Mouse (Mus musculus): ENCODE data around the gene Pglyrp1. TPM values are rescaled to one million over a fixed set of nuclear protein-coding genes. Genes with fewer than 3 reads are reported as not detected.

Gene Pglyrp1
- total RNA-seq, 2 experiments from 2014 or later, result 1.4 to 1.5 TPM

DNA sequence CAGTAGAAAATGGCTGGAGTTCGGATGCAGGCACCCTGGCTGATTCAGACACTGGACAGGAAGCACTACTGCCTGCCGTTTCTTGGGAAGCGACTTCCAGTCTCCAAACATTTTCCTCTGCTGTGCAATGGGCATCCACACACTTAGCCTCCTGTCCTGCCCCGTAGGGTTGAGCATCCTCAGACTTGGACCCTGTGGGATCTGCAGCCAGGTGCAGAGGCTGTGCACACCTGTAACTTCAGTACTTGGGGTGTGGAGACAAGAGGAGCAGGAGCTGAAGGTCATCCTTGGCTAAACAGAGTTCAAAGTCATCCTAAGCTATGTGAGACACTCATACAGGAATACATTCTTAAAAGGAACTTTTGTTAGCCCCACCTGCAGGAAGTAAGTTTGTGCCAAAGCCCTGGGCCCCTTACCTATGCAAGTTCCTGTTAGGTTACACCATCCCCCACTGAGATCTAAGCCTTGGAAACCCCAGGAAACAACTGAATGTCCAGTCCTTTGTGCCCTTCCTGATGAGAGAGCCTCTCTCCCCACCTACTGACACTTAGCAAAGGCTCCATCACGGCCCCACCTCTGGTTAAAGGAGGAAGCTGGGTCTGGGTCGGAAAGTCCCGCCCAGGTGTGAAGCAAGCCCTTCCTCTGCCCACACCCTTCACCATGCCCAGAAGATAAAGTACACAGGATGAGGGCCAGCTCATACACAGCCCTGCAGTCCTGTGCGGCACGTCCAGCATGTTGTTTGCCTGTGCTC is 13.0 kb downstream of the Pglyrp1 start:
- intact Hi-C loops (cut with DNase I; ENCODE audit: low total_unique reads), result no loop called here
- no peak for DNase-seq

DNA sequence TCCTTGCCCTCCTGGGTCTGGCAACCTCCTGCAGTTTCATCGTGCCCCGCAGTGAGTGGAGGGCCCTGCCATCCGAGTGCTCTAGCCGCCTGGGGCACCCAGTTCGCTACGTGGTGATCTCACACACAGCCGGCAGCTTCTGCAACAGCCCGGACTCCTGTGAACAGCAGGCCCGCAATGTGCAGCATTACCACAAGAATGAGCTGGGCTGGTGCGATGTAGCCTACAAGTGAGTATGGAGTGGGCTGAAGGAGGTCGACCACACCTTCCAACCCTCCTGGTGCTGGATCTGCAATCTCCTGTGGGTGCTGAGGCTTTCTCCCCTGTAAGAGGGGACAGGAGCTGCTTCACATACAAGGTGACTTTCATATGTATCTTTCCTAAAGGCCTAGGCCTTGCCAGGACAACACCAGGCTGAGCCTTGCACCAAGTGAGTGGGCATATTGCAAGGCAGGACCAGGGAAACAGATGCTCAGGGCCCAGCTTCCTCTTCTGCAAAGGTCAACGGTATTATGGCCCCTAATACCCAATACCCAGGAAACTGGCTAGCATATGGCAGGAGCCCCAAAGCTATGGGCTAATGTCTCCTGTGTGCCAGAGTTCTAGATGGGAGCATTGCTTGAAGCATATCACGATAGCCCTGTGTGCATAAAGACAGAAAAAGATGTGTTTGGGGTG is 13.8 kb downstream of the Pglyrp1 start:
- DNase-seq, result no peak
- intact Hi-C loops (cut with DNase I; ENCODE audit: low total_unique reads), result no loop called here

DNA sequence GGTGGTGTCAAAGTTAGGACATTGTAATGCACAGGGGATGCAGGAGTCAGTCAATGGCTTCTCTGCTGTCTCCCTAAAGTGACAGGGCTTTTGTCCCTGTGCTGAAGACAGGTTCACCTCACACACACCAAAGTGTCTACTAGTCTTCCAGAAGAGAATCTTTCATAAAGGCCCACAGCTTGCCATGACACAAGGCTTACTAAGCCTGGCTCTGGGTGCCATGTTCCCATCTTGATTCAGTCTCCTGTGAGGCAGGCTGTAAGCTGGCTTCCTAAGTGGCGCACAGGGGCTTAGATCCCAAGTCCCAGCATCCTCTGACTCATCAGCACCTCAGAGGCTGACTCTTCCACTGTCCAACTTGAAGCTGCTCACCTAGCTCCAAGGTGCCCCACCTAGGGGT is 15.8 kb downstream of the Pglyrp1 start:
- no peak for DNase-seq

DNA sequence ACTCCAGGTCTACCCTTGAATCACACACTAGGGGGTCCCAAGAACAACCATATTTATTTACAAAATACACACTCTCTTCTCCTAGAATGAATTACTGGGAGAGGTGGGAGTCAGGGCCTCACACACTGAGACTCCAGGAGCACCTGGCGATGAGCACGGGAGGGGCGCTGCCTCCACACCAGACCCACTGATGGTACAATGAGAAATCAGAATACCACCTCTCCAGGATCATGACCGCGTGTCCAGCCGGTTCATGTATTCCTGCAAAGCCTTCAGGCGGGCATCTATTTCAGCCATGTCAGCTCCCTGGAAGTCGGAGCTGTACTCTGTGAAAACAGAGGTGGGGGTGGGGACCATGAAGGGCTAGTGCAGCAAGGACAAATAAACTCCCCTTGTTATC is 19.7 kb downstream of the Pglyrp1 start:
- intact Hi-C loops (cut with DNase I; ENCODE audit: low total_unique reads), result no loop called here
- DNase-seq, result no peak

More for the DNA sequence above, 15.8 kb downstream of the Pglyrp1 start:
- intact Hi-C loops (cut with DNase I; ENCODE audit: low total_unique reads), result no loop called here

DNA sequence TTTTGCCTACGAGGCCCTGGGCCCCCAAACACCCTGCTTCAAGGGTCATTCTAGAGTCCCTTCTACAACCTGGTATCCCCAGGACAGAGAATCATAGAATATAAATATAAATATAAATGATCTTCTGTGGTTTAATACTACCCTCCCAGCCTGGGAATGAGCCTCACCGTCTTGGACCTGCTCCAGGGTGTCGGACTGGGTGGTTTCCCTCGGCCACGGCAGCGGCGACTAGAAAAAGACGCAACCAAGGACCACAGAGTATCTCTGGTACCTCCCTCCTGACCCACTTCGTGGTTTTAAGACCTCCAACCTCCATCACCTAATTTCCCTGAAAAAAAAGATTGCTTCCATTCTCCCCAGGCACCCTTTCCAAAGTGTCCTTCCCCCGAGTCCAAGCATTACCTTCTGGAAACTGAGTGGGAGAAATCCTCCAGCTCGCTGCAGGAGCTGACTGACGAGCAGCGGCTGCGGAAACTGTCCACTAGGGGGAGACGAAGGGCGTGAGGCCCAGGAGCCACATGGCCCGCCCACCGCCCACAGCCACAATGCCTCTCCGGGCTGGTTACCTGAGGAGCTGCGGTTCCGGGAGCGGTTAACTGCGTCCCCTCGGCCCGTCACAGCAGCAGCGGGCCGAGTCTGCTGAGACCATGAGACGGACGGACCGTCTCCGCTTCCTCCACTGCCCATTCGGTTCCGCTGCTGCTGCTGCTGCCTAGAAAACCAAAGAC is 20.9 kb downstream of the Pglyrp1 start:
- intact Hi-C loops (cut with DNase I; ENCODE audit: low total_unique reads), result no loop called here
- peak; percentile 84 for DNase-seq

DNA sequence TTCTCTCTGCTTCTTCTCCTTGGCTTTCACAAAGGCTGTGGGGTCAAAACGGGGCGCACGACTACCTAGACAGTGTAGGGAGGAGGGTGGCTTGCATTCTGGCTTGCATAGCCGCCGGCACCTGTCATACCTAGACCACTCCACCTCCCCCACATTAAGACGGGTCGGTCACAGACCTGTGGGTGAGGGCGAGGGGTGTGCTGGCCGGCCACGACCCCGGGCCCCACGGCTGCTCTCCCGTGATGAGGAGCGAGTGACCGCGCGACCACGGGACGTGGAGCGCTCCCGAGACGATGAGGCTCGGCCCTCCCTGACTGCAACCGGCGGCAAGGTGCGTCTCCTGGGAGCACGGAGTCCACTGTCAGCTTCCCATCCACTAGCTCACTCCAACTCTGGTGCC is 21.9 kb downstream of the Pglyrp1 start:
- DNase-seq, result no peak
- intact Hi-C loops (cut with DNase I; ENCODE audit: low total_unique reads), result no loop called here

DNA sequence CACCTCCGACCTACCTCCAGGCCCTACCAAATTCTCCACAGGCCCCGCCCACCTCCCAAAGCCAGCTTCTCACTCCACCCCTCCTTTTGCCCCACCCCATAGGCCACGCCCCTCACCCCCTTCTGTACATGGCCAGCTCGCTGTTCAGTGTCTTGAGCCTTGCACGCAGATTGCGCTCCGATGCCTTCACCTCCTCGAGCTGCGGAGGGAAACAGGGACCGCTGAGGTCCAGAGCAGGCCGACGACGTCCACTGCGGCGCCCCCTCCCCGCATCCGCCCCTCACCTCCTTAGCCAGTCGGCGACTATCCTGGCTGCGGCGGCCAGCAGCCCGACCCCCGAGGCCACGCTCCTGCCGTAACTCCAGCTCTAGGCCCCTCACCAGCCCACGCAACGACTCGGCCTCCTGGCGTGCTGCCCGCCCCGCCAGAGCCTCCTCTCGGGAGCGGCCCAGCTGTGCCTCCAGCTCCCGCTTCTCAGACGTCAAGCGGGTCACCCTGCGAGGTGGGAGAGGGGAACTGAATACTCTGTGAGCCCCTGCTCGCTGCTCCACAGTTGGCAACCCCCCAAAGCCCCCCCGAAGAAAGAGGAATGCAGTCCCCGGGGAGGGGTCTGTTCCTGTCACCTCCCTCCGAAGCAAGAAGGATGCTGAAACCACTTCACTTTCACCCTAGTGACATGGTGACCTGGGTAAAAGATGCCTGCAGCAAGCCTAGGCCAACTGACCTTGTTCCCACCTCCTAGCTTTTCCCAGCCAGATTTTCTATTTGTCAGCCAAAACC is 22.7 kb downstream of the Pglyrp1 start:
- peak; percentile 68 for DNase-seq
- intact Hi-C loops (cut with DNase I; ENCODE audit: low total_unique reads), result no loop called here

DNA sequence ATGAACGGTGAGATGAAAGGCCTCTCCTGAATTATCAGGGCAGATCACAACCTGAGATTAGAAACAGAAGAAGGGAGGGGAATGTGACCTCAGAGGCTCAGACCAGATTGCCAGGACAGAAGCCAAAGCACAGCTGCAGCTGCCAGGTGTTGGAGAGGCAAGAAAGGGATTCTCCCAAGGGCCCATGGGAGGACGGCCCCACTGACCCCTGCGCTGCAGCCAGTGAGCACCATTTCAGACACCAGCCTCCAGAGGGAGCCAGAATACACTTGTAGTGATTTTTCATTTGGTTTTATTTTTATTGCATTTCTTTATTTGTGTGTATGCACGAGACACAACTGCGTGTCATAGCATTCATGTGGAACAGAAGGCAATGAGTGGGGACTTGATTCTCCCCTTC is 25.4 kb downstream of the Pglyrp1 start:
- DNase-seq, result peak; percentile 57
- intact Hi-C loops (cut with DNase I; ENCODE audit: low total_unique reads), result no loop called here

DNA sequence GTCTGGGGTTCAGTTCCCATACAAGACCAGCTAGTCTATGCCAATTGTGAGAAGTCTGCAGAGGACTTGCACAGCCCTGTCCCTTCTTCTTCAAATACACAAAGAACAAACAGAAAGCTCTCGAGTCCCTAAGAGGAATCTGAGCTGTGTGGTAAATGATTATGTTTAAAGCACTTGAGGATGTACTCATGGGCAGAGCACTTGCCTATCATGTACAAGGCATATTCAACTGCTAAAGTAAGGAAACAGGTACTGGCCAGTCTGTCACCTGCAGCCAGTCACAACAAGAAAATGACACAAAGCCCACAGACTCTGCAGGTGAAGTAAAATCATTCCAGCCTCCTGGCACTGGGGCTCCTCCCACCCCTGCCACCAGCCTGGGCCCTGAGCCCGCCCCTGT is 29.4 kb downstream of the Pglyrp1 start:
- no peak for DNase-seq
- intact Hi-C loops (cut with DNase I; ENCODE audit: low total_unique reads), result loop anchor here (5.0 kb wide), 1 partner anchor 37 kb away; no protein-coding TSS in a partner anchor

DNA sequence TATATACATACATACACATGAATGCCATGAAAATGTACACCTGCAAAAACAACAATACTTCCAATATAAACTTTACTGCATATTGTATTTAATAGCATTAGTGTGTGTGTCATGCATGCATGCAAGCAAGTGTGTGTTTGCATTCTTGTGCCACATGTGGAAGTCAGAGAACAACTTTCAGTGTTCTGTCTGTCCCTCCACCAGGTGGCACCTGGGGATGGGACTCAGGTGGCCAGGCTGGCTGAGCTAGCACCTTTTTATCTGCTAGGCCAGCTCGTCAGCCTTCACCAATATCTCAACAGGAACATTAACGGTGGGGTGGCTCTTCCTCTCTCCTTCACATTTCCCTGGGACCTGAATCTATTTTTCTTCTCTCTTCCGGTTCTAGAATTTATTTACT is 31.4 kb downstream of the Pglyrp1 start:
- intact Hi-C loops (cut with DNase I; ENCODE audit: low total_unique reads), result loop anchor here (5.0 kb wide), 1 partner anchor 35 kb away; no protein-coding TSS in a partner anchor
- no peak for DNase-seq

DNA sequence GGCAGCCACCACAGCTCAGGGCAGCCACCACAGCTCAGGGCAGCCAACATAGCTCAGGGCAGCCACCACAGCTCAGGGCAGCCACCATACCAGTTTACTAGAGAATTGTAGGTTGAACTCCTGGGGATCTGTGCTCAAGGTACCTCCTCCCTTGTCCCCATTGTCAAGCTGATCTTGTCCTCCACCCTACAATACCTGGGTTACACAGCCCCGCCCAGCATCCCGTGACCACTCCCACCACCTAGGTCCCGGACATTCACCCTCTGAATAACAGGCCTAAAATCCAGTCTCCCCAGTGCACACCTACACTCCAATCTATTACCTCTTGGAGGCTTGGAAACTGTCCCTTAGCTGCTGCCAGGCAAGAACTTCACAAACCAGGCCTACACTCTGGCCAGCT is 33.8 kb downstream of the Pglyrp1 start:
- DNase-seq, result no peak
- intact Hi-C loops (cut with DNase I; ENCODE audit: low total_unique reads), result loop anchor here (5.0 kb wide), 1 partner anchor 32 kb away; no protein-coding TSS in a partner anchor

DNA sequence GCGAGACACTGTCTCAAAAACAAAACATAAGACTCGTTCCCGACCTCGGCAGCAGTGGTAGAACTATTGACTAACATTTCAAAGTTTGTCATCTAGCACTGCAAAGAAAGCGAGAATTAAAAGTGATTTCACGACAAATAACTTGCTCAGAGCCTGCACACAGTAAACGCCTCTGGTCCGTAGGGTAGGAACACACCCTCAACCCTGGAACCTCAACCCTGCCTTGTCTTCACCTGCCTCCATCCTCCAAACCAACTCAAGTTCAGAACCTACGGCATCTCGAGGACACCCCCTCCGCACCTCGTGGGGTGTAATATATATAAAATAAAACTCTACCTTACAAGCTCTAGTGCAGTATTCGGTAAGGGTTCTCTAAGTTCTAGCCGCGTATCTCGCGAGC is 38.7 kb downstream of the Pglyrp1 start:
- intact Hi-C loops (cut with DNase I; ENCODE audit: low total_unique reads), result loop anchor here (10.0 kb wide), 1 partner anchor 75 kb away; the partner anchor contains the start of gene Nanos2

DNA sequence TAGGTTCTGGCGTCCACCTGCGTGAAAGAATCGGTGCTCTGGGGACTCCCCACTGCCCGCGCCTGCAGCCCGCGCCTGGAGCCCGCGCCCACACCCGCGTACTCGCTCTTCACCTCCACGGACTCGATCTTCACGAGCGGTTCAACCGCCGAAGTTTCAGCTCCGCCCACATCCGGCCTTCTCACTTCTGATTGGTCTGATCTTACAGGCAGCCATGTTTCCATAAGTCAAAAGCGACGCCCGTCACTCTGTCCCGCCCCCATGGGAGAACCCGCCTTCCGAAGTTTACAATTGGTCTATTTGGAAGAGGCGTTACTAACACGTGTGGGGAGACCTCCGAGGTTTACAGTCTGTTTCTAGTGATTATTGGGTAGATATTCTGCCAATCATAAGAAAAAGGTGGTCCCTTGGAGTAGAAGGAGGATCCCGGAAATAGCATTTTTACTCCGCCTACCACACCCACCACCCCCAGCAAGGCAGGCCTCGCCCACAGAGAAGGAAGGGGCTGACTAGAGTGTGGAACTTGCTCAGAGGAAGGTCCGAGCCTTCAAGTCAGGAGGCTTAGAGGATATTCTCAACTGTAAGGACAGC is 39.2 kb downstream of the Pglyrp1 start, which contains the start of gene Ccdc61:
Ccdc61 (minus strand) TSS at position 175 of the 591 bp plus-strand sequence.
- intact Hi-C loops (cut with DNase I; ENCODE audit: low total_unique reads), result loop anchor here (10.0 kb wide), 1 partner anchor 74 kb away; the partner anchor contains the start of gene Nanos2
- DNase-seq, result peak; percentile 93

More for the DNA sequence above, 38.7 kb downstream of the Pglyrp1 start:
- no peak for DNase-seq

DNA sequence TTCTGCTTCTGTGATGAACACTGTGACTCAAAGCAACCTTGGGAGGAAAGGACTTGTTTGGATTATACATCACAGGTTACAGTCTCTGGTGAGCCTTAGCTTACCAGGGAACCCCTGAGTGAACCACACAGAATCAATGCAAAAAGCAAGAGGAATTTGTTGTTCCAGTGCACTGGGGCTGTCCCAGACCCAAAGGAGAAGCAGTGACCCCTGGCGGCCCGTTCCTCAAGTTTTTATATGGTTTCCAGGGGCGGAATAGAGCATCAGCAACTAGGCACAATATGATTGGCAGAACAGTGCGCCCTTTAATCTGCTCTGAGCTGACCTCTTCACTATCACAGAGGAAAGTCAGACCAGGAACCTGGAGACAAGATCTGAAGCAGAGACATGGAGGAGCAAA is 45.1 kb downstream of the Pglyrp1 start:
- intact Hi-C loops (cut with DNase I; ENCODE audit: low total_unique reads), result loop anchor here (10.0 kb wide), 1 partner anchor 69 kb away; the partner anchor contains the start of gene Nanos2
- DNase-seq, result no peak

DNA sequence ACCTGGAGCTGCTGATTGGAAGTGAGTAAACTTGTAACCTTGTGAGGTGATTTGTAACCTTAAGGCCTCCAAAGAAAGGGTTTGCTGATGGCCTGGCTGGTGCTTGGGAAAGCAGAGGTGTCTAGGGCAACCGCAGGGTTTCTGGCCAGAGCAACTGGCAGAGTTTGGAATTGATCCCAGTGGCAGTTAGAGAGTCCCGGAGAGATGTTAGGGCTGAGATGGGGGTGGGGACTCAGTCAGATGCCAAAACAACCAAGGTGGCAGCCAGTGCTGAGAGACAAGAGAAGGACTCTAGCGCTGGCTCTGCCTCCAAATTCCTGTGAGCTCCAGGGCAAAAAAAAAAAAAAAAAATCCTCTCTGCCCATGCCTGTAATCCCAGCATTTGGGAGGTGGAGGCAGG is 46.8 kb downstream of the Pglyrp1 start:
- DNase-seq, result no peak
- intact Hi-C loops (cut with DNase I; ENCODE audit: low total_unique reads), result loop anchor here (10.0 kb wide), 1 partner anchor 67 kb away; the partner anchor contains the start of gene Nanos2

DNA sequence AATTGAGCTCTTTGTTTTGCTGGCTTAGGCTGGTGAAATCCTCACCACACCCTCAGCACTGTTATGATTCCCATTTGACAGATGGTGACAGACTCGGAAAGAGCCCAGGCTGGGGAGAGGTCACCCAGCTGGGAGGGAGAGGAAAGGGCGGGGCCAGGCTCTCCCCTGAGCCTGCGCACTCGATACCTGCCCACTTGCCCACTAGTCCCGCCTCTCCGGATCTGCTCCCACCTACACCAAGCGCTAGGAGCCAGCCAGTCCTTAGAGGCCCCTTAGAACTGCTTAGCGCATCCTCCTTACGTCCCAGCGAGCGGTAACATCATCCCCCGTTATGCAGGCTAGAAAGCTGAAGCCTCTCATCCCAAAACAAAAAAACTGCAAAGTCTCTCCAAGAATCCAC is 49.9 kb downstream of the Pglyrp1 start:
- intact Hi-C loops (cut with DNase I; ENCODE audit: low total_unique reads), result no loop called here
- no peak for DNase-seq

DNA sequence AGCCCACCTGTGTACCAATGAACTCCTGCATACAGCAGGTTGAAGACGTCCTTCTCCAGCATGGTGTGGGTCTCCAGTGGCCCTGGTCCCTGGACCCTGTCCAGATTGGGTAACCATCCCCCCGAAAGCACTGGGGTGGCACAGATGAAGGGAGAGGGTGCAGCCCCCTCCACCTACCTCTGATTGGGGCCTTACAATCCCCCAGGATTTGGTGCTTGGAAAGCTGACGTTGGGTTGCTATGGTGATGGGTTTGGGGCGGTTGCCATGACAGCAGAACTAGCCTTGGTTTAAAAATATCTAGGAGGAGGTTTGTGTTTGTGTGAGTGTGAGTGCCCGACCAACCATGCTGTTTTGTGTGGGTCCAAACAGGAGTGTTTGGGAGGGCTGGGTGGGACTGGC is 51.7 kb downstream of the Pglyrp1 start:
- intact Hi-C loops (cut with DNase I; ENCODE audit: low total_unique reads), result no loop called here
- DNase-seq, result no peak

DNA sequence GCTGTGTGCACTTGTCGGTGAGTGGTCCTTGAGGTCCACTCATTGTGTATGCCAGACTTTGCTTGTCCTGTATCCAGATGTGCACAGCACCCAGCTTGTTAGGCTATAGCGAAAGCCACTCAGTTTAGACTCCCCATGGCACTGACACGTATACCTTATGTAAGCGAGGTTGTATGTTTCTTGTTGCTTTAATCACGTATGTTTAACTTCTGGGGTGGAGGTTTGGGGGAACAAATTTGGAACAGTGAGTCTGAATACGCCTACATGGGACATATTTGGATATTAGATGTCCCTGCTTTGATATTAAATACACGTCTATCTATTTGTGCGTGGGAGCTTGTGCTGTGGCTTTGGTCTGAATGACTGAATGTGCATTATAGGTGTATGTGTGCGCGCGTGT is 52.1 kb downstream of the Pglyrp1 start:
- no peak for DNase-seq
- intact Hi-C loops (cut with DNase I; ENCODE audit: low total_unique reads), result no loop called here

DNA sequence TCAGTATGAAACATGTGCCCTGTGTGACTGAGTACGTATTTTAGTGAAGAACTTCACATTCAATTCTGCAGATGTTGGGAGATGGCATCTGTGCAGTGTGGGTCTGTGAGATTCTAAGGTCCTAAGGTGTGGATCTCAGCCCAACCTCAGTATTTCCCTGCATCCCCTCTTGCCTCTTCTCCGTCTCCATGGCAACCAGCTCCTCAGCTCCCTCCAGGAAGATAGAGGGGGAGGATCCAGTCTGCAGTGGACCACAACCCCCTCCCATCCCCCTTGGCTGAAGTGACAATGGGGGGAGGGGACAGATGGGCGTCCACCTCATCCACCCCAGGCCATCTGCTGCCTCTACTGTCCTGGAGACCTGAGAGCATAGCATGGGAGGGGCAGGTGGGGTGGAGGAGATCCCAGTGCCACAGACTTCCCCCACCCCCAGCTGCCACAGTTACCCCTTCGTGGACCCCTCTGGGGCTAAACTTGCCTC is 52.6 kb downstream of the Pglyrp1 start:
- intact Hi-C loops (cut with DNase I; ENCODE audit: low total_unique reads), result no loop called here

More for the DNA sequence above, 52.6 kb downstream of the Pglyrp1 start:
- DNase-seq, result no peak
